27 mouse cellular contexts compared by ENCODE assay signal in the genomic region with DNA sequence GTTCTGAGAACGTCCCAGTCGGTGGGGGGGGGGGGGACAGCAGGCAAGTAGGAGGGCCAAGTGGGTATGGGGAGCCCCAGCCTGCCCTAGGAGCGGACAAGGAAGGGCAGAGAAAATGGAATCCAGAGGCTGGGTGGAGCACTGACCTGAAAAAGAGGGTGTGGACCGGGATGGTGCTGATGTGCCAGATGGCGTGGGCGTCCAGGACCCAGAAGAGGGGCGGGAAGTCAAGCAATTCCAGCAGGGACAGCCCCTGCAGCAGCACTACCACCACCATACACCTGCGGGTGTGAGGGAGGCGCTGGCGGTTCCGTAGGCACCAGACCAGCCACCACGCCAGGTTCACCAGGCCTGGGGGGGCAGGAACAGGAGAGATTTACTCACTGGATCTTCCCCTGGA. TPM values are rescaled to one million over a fixed set of nuclear protein-coding genes. Genes with fewer than 3 reads are reported as not detected.
DNase-seq lines count a peak whose midpoint lies in the region; ATAC-seq and TF ChIP-seq lines count a peak whose summit lies in the region.
"Had no signal": no experiment of that assay in that cellular context is flagged by ENCODE, and none has a peak within 500 bp of the region (broad histone marks: within the 10 kb centered on the region; RNA-seq: fewer than 3 reads in every experiment).

No protein-coding gene starts in this region.

- no peak overlapping the region for H3K27ac ChIP-seq in cerebellum, adult 2 months (ENCODE audit: insufficient read depth, low read length)
- no peak overlapping the region for H3K27ac ChIP-seq in heart, embryonic 14.5 days (replicated peaks in 1 of 2; ENCODE audit: control insufficient read depth in 1 of 2, insufficient read depth in 1 of 2, low read depth in 2 of 2, low read length in 2 of 2)
- H3K27ac ChIP-seq in midbrain, embryonic 11.5 days (ENCODE audit: low read depth, low read length) = no peak overlapping the region
- H3K27ac ChIP-seq in midbrain, embryonic 10.5 days (replicated peaks) = no peak overlapping the region
- H3K27ac ChIP-seq: embryonic facial prominence, embryonic 12.5 days; forebrain, embryonic 10.5 days; forebrain, embryonic 15.5 days; gastrocnemius, adult 2 months; hindbrain, embryonic 14.5 days; liver, embryonic 15.5 days; lung, embryonic 15.5 days; midbrain, embryonic 13.5 days; neural tube, embryonic 13.5 days had no signal

- H3K4me1 ChIP-seq in cerebellum, adult 2 months (ENCODE audit: control insufficient read depth, insufficient read depth, low read length) = peaks cover 15% of the 10 kb centered on the region
- H3K4me1 ChIP-seq in heart, embryonic 14.5 days (ENCODE audit: control insufficient read depth in 2 of 2, insufficient read depth in 2 of 2, low read length in 2 of 2) = peaks cover 60 to 85% of the 10 kb centered on the region in 2 experiments
- no peaks in the 10 kb centered on the region for H3K4me1 ChIP-seq in midbrain, embryonic 11.5 days (ENCODE audit: control insufficient read depth, insufficient read depth, low read length)
- H3K4me1 ChIP-seq in midbrain, embryonic 10.5 days = peaks cover 41% of the 10 kb centered on the region

- intact Hi-C loops in heart, postnatal 14 days (cut with DNase I) = no loop called here

- TF ChIP-seq POLR2A in cerebellum, adult 2 months (IDR thresholded peaks at IDR 0.05; ENCODE audit: borderline replicate concordance, insufficient read depth, low read length) = no peak

- H3K4me3 ChIP-seq in cerebellum, adult 2 months (replicated peaks; ENCODE audit: insufficient read depth, low read depth, low read length) = no peak overlapping the region
- no peak overlapping the region for H3K4me3 ChIP-seq in heart, embryonic 14.5 days (ENCODE audit: control insufficient read depth in 1 of 2, insufficient read depth in 1 of 2, low read depth in 1 of 2, low read length in 2 of 2)
- H3K4me3 ChIP-seq in midbrain, embryonic 11.5 days (ENCODE audit: low read depth, low read length) = no peak overlapping the region
- H3K4me3 ChIP-seq in midbrain, embryonic 10.5 days = no peak overlapping the region
- H3K4me3 ChIP-seq: embryonic facial prominence, embryonic 12.5 days; forebrain, embryonic 10.5 days; forebrain, embryonic 15.5 days; gastrocnemius, adult 2 months; liver, embryonic 15.5 days; lung, embryonic 15.5 days; midbrain, embryonic 13.5 days; neural tube, embryonic 13.5 days had no signal

- H3K4me2 ChIP-seq in heart, embryonic 14.5 days (ENCODE audit: low read length) = no peak overlapping the region
- H3K4me2 ChIP-seq in midbrain, embryonic 11.5 days = no peak overlapping the region
- H3K4me2 ChIP-seq: embryonic facial prominence, embryonic 12.5 days; forebrain, embryonic 15.5 days; hindbrain, embryonic 14.5 days; liver, embryonic 15.5 days; lung, embryonic 15.5 days; midbrain, embryonic 13.5 days; neural tube, embryonic 13.5 days had no signal

- 0 out of 2 replicates have a peak overlapping the region, but pooled peaks have one; percentile 21 for H3K9ac ChIP-seq in heart, embryonic 14.5 days (ENCODE audit: low read length)
- H3K9ac ChIP-seq in midbrain, embryonic 11.5 days (ENCODE audit: low read length) = no peak overlapping the region
- H3K9ac ChIP-seq: embryonic facial prominence, embryonic 12.5 days; forebrain, embryonic 15.5 days; hindbrain, embryonic 14.5 days; liver, embryonic 15.5 days; lung, embryonic 15.5 days; midbrain, embryonic 13.5 days; neural tube, embryonic 13.5 days had no signal

- no peak for ATAC-seq in heart, embryonic 14.5 days (ENCODE audit: insufficient number of reproducible peaks, insufficient read depth, low FRiP score, low read depth)
- ATAC-seq in midbrain, embryonic 11.5 days (ENCODE audit: low FRiP score) = no peak
- ATAC-seq: activated CD4-positive, CD25-positive, alpha-beta regulatory T cell, adult 4 months; forebrain, embryonic 15.5 days; intestine, postnatal 0 days; midbrain, embryonic 13.5 days had no signal

- no peak for TF ChIP-seq CTCF in cerebellum, adult 2 months (IDR thresholded peaks at IDR 0.05; ENCODE audit: borderline replicate concordance, insufficient read depth, low read depth, low read length)

- peak; percentile 33 for DNase-seq in cerebellum, adult 9-11 months
- DNase-seq in cerebellum, adult 2 months = no peak
- DNase-seq in heart, postnatal 14 days = no peak
- peak; percentile 65 for DNase-seq in midbrain, embryonic 11.5 days (ENCODE audit: low spot score, missing footprints)
- DNase-seq in midbrain, embryonic 10.5 days (ENCODE audit: low spot score) = no peak
- no peak for DNase-seq in lung, postnatal 10 days
- DNase-seq: gastrocnemius, postnatal 36 days had no signal

- H3K9me3 ChIP-seq in heart, embryonic 14.5 days (ENCODE audit: control insufficient read depth, low read length) = no peaks in the 10 kb centered on the region
- H3K9me3 ChIP-seq in midbrain, embryonic 11.5 days (ENCODE audit: control insufficient read depth, low read length) = no peaks in the 10 kb centered on the region
- H3K9me3 ChIP-seq in midbrain, embryonic 10.5 days (replicated peaks) = no peaks in the 10 kb centered on the region
- H3K9me3 ChIP-seq: embryonic facial prominence, embryonic 12.5 days; forebrain, embryonic 10.5 days; forebrain, embryonic 15.5 days; liver, embryonic 15.5 days; lung, embryonic 15.5 days; midbrain, embryonic 13.5 days; neural tube, embryonic 13.5 days had no signal

- WGBS in cerebellum, adult 2 months = 73% methylated on average over 12 of the region's 12 CpGs
- WGBS in heart, embryonic 14.5 days = 76% methylated on average over 12 of the region's 12 CpGs
- 74% methylated on average over 12 of the region's 12 CpGs for WGBS in midbrain, embryonic 11.5 days
- WGBS in midbrain, embryonic 10.5 days = 76% methylated on average over 12 of the region's 12 CpGs

- H3K36me3 ChIP-seq in heart, embryonic 14.5 days (ENCODE audit: control insufficient read depth, insufficient read depth, low read length) = no peaks in the 10 kb centered on the region
- H3K36me3 ChIP-seq in midbrain, embryonic 11.5 days (ENCODE audit: control insufficient read depth, insufficient read depth, low read length) = no peaks in the 10 kb centered on the region
- H3K36me3 ChIP-seq in midbrain, embryonic 10.5 days = no peaks in the 10 kb centered on the region
- H3K36me3 ChIP-seq: embryonic facial prominence, embryonic 12.5 days; forebrain, embryonic 10.5 days; forebrain, embryonic 15.5 days; liver, embryonic 15.5 days; lung, embryonic 15.5 days; midbrain, embryonic 13.5 days; neural tube, embryonic 13.5 days had no signal

- H3K27me3 ChIP-seq in cerebellum, adult 2 months (ENCODE audit: control insufficient read depth, insufficient read depth, low read length) = no peaks in the 10 kb centered on the region
- peaks cover 12% of the 10 kb centered on the region; the same call in 1 of the 2 replicates for H3K27me3 ChIP-seq in heart, embryonic 14.5 days (ENCODE audit: control insufficient read depth, insufficient read depth, low read length)
- H3K27me3 ChIP-seq in midbrain, embryonic 11.5 days (ENCODE audit: control insufficient read depth, insufficient read depth, low read length) = peaks cover 19% of the 10 kb centered on the region
- H3K27me3 ChIP-seq in midbrain, embryonic 10.5 days (ENCODE audit: low read depth, poor library complexity, severe bottlenecking) = peaks cover 77% of the 10 kb centered on the region

RNA-seq across cellular contexts. Expression of gene Pnmt, which starts 3.9 kb away (rescaled TPM):
- 0.26 and 0.40 TPM in 2 replicates for polyA plus RNA-seq in cerebellum, adult 2 months (2012; rRNA removed)
- 0.70 and 0.86 TPM in 2 replicates for polyA plus RNA-seq in heart, embryonic 14.5 days (2014; fragmentation: Nextera tagmentation; extraction: Ambion mirVana)
- total RNA-seq in heart, postnatal 14 days (2021) = under 1 TPM; 0.41 to 0.61 TPM
- polyA plus RNA-seq in midbrain, embryonic 11.5 days (2014; fragmentation: Nextera tagmentation; extraction: Ambion mirVana) = not detected in 2 replicates
- polyA plus RNA-seq in midbrain, embryonic 10.5 days (2016; fragmentation: Nextera tagmentation; extraction: Ambion mirVana) = not detected in 2 replicates
- total RNA-seq: CH12.LX; layer of hippocampus, postnatal 36 days; liver, adult 2 months; megakaryocyte, adult 5-6 weeks had no signal
- polyA plus RNA-seq: activated CD4-positive, CD25-positive, alpha-beta regulatory T cell, adult 4 months; forebrain, embryonic 10.5 days; intestine, postnatal 0 days; large intestine, adult 2 months; liver, adult 2 months; liver, embryonic 15.5 days; spleen, adult 2 months; urinary bladder, adult 2 months had no signal

RNA-seq across cellular contexts. Expression of gene Tcap, which starts 6.5 kb away (rescaled TPM):
- polyA plus RNA-seq in cerebellum, adult 2 months (2012; rRNA removed) = 0.95 and 1.3 TPM in 2 replicates
- polyA plus RNA-seq in heart, embryonic 14.5 days (2014; fragmentation: Nextera tagmentation; extraction: Ambion mirVana) = 169 and 178 TPM in 2 replicates
- total RNA-seq in heart, postnatal 14 days (2021) = 100 to 1,000 TPM; 841 to 967 TPM
- polyA plus RNA-seq in midbrain, embryonic 11.5 days (2014; fragmentation: Nextera tagmentation; extraction: Ambion mirVana) = not detected in 2 replicates
- polyA plus RNA-seq in midbrain, embryonic 10.5 days (2016; fragmentation: Nextera tagmentation; extraction: Ambion mirVana) = 0.19 TPM in 1 of 2 replicates, not detected in the other
- total RNA-seq: CH12.LX; megakaryocyte, adult 5-6 weeks had no signal
- polyA plus RNA-seq: activated CD4-positive, CD25-positive, alpha-beta regulatory T cell, adult 4 months; hindbrain, embryonic 14.5 days; testis, adult 2 months had no signal

RNA-seq across cellular contexts. Expression of gene Pgap3, which starts 10.1 kb away (rescaled TPM):
- polyA plus RNA-seq in cerebellum, adult 2 months (2012; rRNA removed) = 13.2 and 14.1 TPM in 2 replicates
- polyA plus RNA-seq in heart, embryonic 14.5 days (2014; fragmentation: Nextera tagmentation; extraction: Ambion mirVana) = 14.2 and 15.5 TPM in 2 replicates
- 10 to 100 TPM; 11.7 to 11.9 TPM for total RNA-seq in heart, postnatal 14 days (2021)
- polyA plus RNA-seq in midbrain, embryonic 11.5 days (2014; fragmentation: Nextera tagmentation; extraction: Ambion mirVana) = 5.6 and 5.7 TPM in 2 replicates
- 8.8 and 10.1 TPM in 2 replicates for polyA plus RNA-seq in midbrain, embryonic 10.5 days (2016; fragmentation: Nextera tagmentation; extraction: Ambion mirVana)

RNA-seq across cellular contexts. Expression of gene Erbb2, which starts 22.1 kb away (rescaled TPM):
- polyA plus RNA-seq in cerebellum, adult 2 months (2012; rRNA removed) = 1.6 and 1.8 TPM in 2 replicates
- polyA plus RNA-seq in heart, embryonic 14.5 days (2014; fragmentation: Nextera tagmentation; extraction: Ambion mirVana) = 54.5 and 55.1 TPM in 2 replicates
- 10 to 100 TPM; 11.3 TPM for total RNA-seq in heart, postnatal 14 days (2021)
- 14.8 TPM in 2 replicates for polyA plus RNA-seq in midbrain, embryonic 11.5 days (2014; fragmentation: Nextera tagmentation; extraction: Ambion mirVana)
- 21.8 and 22.4 TPM in 2 replicates for polyA plus RNA-seq in midbrain, embryonic 10.5 days (2016; fragmentation: Nextera tagmentation; extraction: Ambion mirVana)
- total RNA-seq: megakaryocyte, adult 5-6 weeks had no signal

RNA-seq across cellular contexts. Expression of gene Stard3, which starts 32.0 kb away (rescaled TPM):
- 53.5 and 56.1 TPM in 2 replicates for polyA plus RNA-seq in cerebellum, adult 2 months (2012; rRNA removed)
- polyA plus RNA-seq in heart, embryonic 14.5 days (2014; fragmentation: Nextera tagmentation; extraction: Ambion mirVana) = 33.1 and 35.4 TPM in 2 replicates
- total RNA-seq in heart, postnatal 14 days (2021) = 10 to 100 TPM; 21.7 to 23.3 TPM
- polyA plus RNA-seq in midbrain, embryonic 11.5 days (2014; fragmentation: Nextera tagmentation; extraction: Ambion mirVana) = 39.7 and 41.5 TPM in 2 replicates
- 54.5 and 55.6 TPM in 2 replicates for polyA plus RNA-seq in midbrain, embryonic 10.5 days (2016; fragmentation: Nextera tagmentation; extraction: Ambion mirVana)

Comparison
In these comparisons a context has a peak if more than half of its experiments do, and no peak if none do; other contexts are left out.
1. DNase-seq: peak in cerebellum, adult 9-11 months (single experiment) and midbrain, embryonic 11.5 days (single experiment); none in cerebellum, adult 2 months (0 of 2), heart, postnatal 14 days (0 of 2), midbrain, embryonic 10.5 days (single experiment) and lung, postnatal 10 days (single experiment).
2. RNA of gene Tcap, which starts 6.5 kb away (polyA plus RNA-seq): 169 to 178 TPM in heart, embryonic 14.5 days; 0.95 to 1.3 TPM in cerebellum, adult 2 months, 0.19 TPM in midbrain, embryonic 10.5 days and not detected in midbrain, embryonic 11.5 days; every median in the first group is over 10 times any median in the second.